Mouse (Mus musculus): ENCODE results near the gene 3110009E18Rik.

Gene 3110009E18Rik

GRCm38 (mm10) chr1:120145527-120146216, 24.7 kb downstream of the 3110009E18Rik start:
- no peak for DNase-seq

GRCm38 (mm10) chr1:120146994-120147393, 26.0 kb downstream of the 3110009E18Rik start:
- DNase-seq, result no peak

- no peak for DNase-seq
These were observed 33.2 kb downstream of the 3110009E18Rik start for GRCm38 (mm10) chr1:120154232-120154631.

GRCm38 (mm10) chr1:120155325-120155724, 34.3 kb downstream of the 3110009E18Rik start:
- peak in 1 of 2 experiments; percentile 8 for DNase-seq

- DNase-seq, result no peak
These were observed 37.6 kb downstream of the 3110009E18Rik start for GRCm38 (mm10) chr1:120158474-120159127.

- DNase-seq, result no peak
These were observed 40.5 kb downstream of the 3110009E18Rik start for GRCm38 (mm10) chr1:120161502-120161901.

GRCm38 (mm10) chr1:120162616-120163015, 41.6 kb downstream of the 3110009E18Rik start:
- no peak for DNase-seq

- no peak for DNase-seq
These were observed 47.0 kb downstream of the 3110009E18Rik start for GRCm38 (mm10) chr1:120168016-120168415.

- DNase-seq, result no peak
These were observed 47.7 kb downstream of the 3110009E18Rik start for GRCm38 (mm10) chr1:120168674-120169073.

GRCm38 (mm10) chr1:120170307-120170706, 49.3 kb downstream of the 3110009E18Rik start:
- DNase-seq, result no peak

- DNase-seq, result no peak
These were observed 51.0 kb downstream of the 3110009E18Rik start for GRCm38 (mm10) chr1:120171819-120172521.

GRCm38 (mm10) chr1:120174991-120175390, 54.0 kb downstream of the 3110009E18Rik start:
- DNase-seq, result no peak

GRCm38 (mm10) chr1:120176313-120176712, 55.3 kb downstream of the 3110009E18Rik start:
- DNase-seq, result no peak

GRCm38 (mm10) chr1:120177141-120177540, 56.2 kb downstream of the 3110009E18Rik start:
- no peak for DNase-seq

GRCm38 (mm10) chr1:120186204-120186603, 65.2 kb downstream of the 3110009E18Rik start:
- DNase-seq, result no peak

- DNase-seq, result no peak
These were observed 65.7 kb downstream of the 3110009E18Rik start for GRCm38 (mm10) chr1:120186655-120187054.

- DNase-seq, result no peak
These were observed 66.1 kb downstream of the 3110009E18Rik start for GRCm38 (mm10) chr1:120187059-120187458.

GRCm38 (mm10) chr1:120189206-120189605, 68.2 kb downstream of the 3110009E18Rik start:
- no peak for DNase-seq

GRCm38 (mm10) chr1:120190300-120190699, 69.3 kb downstream of the 3110009E18Rik start:
- no peak for DNase-seq

GRCm38 (mm10) chr1:120190946-120191345, 70.0 kb downstream of the 3110009E18Rik start:
- DNase-seq, result no peak

GRCm38 (mm10) chr1:120192321-120192720, 71.3 kb downstream of the 3110009E18Rik start:
- DNase-seq, result no peak

GRCm38 (mm10) chr1:120193586-120193985, 72.6 kb downstream of the 3110009E18Rik start:
- DNase-seq, result no peak

- DNase-seq, result no peak
These were observed 75.0 kb downstream of the 3110009E18Rik start for GRCm38 (mm10) chr1:120195947-120196346.

- no peak for DNase-seq
These were observed 75.7 kb downstream of the 3110009E18Rik start for GRCm38 (mm10) chr1:120196724-120197123.
